Mouse (Mus musculus) forebrain, embryonic 16.5 days (tissue): ENCODE measurements at regions not wholly inside any gene's neighbourhood (a gene's known extent, or its start where the extent isn't known, plus 50 kb on each side); places are given as distances from the start of the nearest gene placed in this dataset.

ENCODE experiments used
- ATAC-seq: fragments of 200-750 bp; cut with Nextera tagmentation; 2 replicates; pipeline ENCODE4 v1.8.0; 2017; ENCODE audit warnings: mild to moderate bottlenecking, moderate library complexity
- H3K27ac ChIP-seq: fragments of 300-500 bp; sonication (generic); 2 replicates; pipeline ENCODE4 v1.5.1; 2014; ENCODE audit warnings: low read length, control low read depth
- H3K27me3 ChIP-seq: fragments of 300-500 bp; sonication (generic); replicated peaks from 2 replicates; pipeline ENCODE4 v1.6.1; 2014; ENCODE audit warnings: low read length; ENCODE audit not compliant: control insufficient read depth, insufficient read depth
- H3K36me3 ChIP-seq: fragments of 300-500 bp; sonication (generic); 2 replicates; pipeline ENCODE4 v1.6.1; 2014; ENCODE audit not compliant: control insufficient read depth, insufficient read depth
- H3K4me1 ChIP-seq: fragments of 300-500 bp; sonication (generic); replicated peaks from 2 replicates; pipeline ENCODE4 v1.6.1; 2014; ENCODE audit warnings: low read length; ENCODE audit not compliant: control insufficient read depth, insufficient read depth
- H3K4me2 ChIP-seq: fragments of 300-500 bp; sonication (generic); 2 replicates; pipeline ENCODE4 v1.6.1; 2014; ENCODE audit warnings: mild to moderate bottlenecking, low read length, control low read depth
- H3K4me3 ChIP-seq: fragments of 300-500 bp; sonication (generic); replicated peaks from 2 replicates; pipeline ENCODE4 v1.5.1; 2014; ENCODE audit warnings: mild to moderate bottlenecking, low read length, control low read depth
- H3K9ac ChIP-seq: fragments of 300-500 bp; sonication (generic); replicated peaks from 2 replicates; pipeline ENCODE4 v1.6.1; 2014; ENCODE audit warnings: low read depth, low read length, control low read depth
- H3K9me3 ChIP-seq: fragments of 300-500 bp; sonication (generic); 2 replicates; pipeline ENCODE4 v1.6.1; 2016; ENCODE audit warnings: low read length; ENCODE audit not compliant: control insufficient read depth
- WGBS: fragments of 180-500 bp; shearing (Covaris S2); extraction: QIAGEN DNeasy Blood & Tissue Kit; methylation state at CpG from one replicate; pipeline ENCODE4 v1.1.7; 2014; 5-methylcytosine and 5-hydroxymethylcytosine counted together

DNA sequence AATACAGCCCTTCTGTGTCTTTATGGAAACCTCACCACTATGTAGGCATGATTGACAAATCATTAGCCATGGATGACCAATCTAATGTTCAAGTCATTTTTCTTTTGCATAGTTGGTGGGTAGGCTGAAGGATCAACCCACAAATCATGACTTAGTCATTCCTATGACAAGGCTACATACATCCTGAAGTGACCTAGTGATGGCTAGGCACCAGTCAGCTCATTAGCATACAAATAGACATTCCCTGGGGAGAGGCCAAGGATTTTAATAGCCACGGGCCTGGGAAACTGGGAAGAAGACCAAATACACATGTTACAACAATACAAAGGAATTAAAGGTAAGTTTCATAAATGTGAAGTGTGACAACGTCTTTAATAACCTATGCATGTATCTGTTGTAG is 231.1 kb upstream of the Arglu1 start:
- ATAC-seq = no peak

DNA sequence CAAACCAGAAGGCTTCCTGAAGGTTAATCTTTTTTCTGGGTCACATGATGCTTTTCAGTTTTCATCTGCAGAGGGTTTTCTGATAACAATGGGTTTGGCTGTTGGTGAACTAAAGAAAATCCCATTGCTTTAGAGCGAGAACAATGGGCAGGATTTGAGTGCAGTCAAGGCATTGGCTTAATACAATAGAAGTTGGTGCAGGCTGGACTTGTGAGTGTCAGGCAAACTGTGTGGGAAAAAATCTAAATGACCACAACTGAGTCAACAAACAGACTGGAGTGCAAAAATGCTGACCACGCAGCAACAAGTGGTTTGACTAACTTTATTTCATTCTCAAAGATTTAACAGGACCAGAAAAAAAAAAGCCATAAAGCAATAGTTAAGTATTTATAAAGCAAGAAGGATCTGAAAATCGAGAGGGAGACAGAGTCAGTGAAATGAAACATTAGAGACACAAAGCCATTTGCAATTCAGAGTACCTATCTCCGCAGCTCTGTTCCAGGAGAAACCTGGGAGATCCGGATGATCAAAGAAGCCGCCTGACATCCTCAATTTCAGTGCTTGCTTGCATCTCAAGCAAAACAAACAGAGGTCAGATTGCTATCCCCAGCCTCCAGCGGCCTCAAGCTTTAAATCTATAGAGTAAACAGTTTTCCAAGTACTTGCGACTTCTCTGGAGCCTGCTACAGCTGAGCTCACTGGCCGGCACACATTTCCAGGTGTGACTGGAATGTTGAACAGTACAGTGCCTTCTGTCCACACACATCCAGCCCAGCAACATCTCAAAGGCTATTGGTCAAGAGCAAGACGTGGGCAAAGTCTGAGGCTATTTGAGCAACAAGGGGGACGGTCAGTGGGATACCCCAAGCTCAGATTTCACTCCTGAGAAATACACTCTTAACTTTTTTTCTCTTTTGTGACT is 229.5 kb upstream of the Arglu1 start:
- H3K4me3 ChIP-seq = no peak overlapping the region
- no peaks in the 10 kb centered on the region for H3K27me3 ChIP-seq
- H3K9me3 ChIP-seq = no peaks in the 10 kb centered on the region
- H3K4me1 ChIP-seq = no peaks in the 10 kb centered on the region
- H3K9ac ChIP-seq = no peak overlapping the region
- no peak overlapping the region for H3K4me2 ChIP-seq
- H3K36me3 ChIP-seq = no peaks in the 10 kb centered on the region
- no peak overlapping the region for H3K27ac ChIP-seq
- WGBS = 13% methylated on average over 11 of the region's 11 CpGs
- ATAC-seq = no peak

More for the DNA sequence above, 231.1 kb upstream of the Arglu1 start:
- no peak overlapping the region for H3K9ac ChIP-seq
- H3K4me3 ChIP-seq = no peak overlapping the region
- H3K4me1 ChIP-seq = no peaks in the 10 kb centered on the region
- H3K4me2 ChIP-seq = no peak overlapping the region
- H3K27me3 ChIP-seq = no peaks in the 10 kb centered on the region
- 11% methylated on average over 2 of the region's 2 CpGs for WGBS
- no peak overlapping the region for H3K27ac ChIP-seq
- no peaks in the 10 kb centered on the region for H3K9me3 ChIP-seq
- no peaks in the 10 kb centered on the region for H3K36me3 ChIP-seq

DNA sequence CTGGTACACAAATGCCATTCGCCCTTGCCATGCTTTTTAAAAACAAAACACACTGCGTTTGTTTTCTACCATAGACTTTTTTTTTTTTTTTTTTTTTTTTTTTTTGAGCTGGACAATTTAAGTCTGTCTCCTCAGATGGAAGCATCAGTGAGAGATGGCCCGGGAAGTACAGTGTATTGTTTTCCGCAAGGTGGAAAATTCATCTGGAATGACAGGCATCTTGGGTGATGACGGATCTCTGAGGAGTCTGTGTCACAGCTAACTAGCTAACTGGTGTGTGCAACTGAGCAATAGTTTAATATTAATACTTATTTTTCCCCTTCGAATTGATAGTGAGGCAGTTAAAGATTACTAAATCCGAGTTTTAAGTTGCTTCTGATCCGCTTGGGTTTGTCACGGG is 228.7 kb upstream of the Arglu1 start:
- Histone ChIP-seq H3K27me3 (no peaks in the 10 kb centered on the region), H3K4me1 (no peaks in the 10 kb centered on the region), H3K9me3 (no peaks in the 10 kb centered on the region), H3K27ac (no peak overlapping the region), H3K9ac (no peak overlapping the region), H3K36me3 (no peaks in the 10 kb centered on the region), H3K4me2 (no peak overlapping the region), H3K4me3 (no peak overlapping the region)
- WGBS = 59% methylated on average over 9 of the region's 9 CpGs
- ATAC-seq = no peak

DNA sequence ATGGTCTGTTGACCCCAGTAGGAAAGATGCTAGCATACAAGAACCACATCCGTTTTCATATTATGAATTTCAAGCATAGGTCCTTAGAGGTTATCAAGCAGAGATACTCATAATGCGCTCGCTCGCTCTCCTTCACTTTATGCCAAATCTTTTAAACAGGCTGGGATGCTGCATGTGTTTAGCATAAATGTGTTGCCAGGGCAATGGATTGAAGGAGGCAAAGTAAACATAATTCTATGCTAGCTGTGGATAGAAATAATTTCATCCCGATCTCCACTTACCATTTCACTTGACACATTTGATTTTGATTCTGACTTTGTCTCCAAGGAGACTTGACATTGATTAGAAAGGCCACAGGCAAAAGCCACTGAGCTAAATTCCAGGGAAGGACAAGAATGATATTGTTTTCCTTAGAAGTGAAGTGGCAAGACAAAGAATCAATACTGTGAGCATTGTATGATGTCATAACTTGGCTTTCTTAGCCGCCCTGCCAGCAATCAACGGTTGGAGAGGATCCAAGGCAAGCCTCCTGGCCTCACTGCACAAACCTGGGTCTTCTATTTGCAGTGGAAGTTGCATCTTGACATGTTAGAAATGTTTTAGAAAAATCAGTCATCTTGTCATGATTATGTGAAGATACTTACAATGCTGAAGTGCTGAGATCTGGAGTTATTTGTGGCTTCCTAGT is 217.3 kb upstream of the Arglu1 start:
- H3K9ac ChIP-seq = no peak overlapping the region

DNA sequence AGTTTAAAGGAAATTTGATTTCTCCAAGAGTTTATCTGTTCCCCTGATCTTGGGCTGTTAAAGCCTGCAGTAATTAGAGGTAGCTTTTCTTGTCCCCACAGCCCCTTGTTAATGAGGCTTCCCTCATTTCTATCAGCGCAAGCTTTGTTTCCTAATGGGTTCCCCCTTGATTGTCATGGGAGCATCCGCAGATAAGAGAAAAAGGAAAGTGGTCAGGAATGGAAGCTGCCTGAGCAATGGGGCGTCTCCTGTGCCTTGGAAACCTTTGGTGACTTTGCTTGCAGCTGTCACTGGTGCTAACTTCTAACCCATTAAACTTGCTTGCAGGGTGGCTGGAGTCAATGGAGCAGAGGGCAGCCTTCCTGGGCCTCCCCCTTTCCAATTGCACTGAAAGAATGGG is 202.7 kb upstream of the Arglu1 start:
- no peaks in the 10 kb centered on the region for H3K9me3 ChIP-seq
- no peaks in the 10 kb centered on the region for H3K36me3 ChIP-seq
- H3K9ac ChIP-seq = no peak overlapping the region
- no peak overlapping the region for H3K4me2 ChIP-seq
- H3K27me3 ChIP-seq = no peaks in the 10 kb centered on the region
- H3K4me3 ChIP-seq = no peak overlapping the region
- no peak for ATAC-seq
- no peaks in the 10 kb centered on the region for H3K4me1 ChIP-seq
- WGBS = 10% methylated on average over 3 of the region's 3 CpGs
- no peak overlapping the region for H3K27ac ChIP-seq

More for the DNA sequence above, 217.3 kb upstream of the Arglu1 start:
- 25% methylated on average over 7 of the region's 7 CpGs for WGBS
- no peaks in the 10 kb centered on the region for H3K27me3 ChIP-seq
- H3K9me3 ChIP-seq = no peaks in the 10 kb centered on the region
- no peaks in the 10 kb centered on the region for H3K36me3 ChIP-seq
- peaks cover 7% of the 10 kb centered on the region for H3K4me1 ChIP-seq
- no peak overlapping the region for H3K4me2 ChIP-seq
- no peak overlapping the region for H3K27ac ChIP-seq
- ATAC-seq = peak; percentile 72
- H3K4me3 ChIP-seq = no peak overlapping the region

DNA sequence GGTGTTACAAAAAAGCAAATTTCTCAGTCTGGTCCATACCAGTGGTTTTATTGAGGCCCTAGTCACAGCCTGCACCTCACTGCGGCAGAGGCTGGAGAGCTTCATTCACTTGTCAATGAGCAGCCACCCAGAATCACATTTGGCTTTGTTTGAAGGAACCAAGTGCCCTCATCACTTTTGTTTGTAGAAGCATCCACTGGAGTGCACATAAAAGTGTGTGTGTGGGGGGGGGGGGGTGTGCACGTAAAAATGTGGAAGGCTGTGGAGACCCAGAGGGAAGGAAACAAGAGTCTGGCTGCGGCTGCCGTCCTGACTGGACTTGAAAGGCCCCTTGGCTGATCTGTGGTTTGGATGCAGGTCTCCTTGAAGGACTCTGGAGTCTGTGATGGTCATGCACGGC is 187.0 kb upstream of the Arglu1 start:
- no peaks in the 10 kb centered on the region for H3K36me3 ChIP-seq
- H3K4me1 ChIP-seq = no peaks in the 10 kb centered on the region
- H3K27ac ChIP-seq = no peak overlapping the region
- 24% methylated on average over 5 of the region's 5 CpGs for WGBS
- no peak overlapping the region for H3K4me3 ChIP-seq
- H3K4me2 ChIP-seq = no peak overlapping the region
- H3K9ac ChIP-seq = no peak overlapping the region
- H3K27me3 ChIP-seq = no peaks in the 10 kb centered on the region
- no peaks in the 10 kb centered on the region for H3K9me3 ChIP-seq
- ATAC-seq = no peak

DNA sequence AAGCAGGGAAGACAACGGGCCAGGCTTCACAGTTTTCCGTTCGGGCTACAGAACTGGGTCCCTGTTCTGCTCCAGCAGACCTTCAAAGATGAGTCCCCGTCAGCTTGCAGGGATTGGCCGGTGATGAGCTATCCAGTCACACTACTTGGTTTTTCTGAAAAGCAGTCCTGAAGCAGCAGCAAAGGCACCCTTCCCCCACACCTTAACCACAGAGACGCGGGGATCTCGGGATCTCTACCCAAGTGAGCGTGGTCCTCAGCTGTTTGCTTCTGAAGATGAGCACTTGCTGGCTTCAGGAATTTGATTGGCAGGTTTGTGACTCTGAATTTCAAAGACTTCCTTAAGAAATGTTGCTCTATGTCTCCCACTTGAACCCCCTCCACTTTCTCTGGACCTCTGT is 186.6 kb upstream of the Arglu1 start:
- ATAC-seq = no peak

DNA sequence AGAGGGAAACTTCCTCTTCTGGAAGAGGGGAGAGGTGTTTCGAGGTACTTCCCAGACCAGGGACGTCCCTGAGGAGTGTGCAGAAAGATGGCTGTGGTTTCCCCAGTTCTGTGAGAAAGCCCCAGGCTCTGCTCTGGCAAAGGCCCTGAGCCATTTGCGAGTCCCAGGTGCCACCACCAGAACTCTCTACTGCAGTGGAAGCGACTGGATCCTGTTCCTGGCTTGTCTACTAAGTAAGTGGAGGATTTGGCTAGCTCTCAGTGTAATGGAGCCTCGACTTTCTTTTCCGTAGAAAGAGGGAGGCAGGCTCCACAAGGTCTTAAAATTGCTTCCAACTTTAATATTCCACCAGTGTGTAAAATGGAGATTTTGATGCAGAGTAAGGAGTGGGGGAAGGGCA is 186.1 kb upstream of the Arglu1 start:
- no peak overlapping the region for H3K4me3 ChIP-seq
- no peaks in the 10 kb centered on the region for H3K36me3 ChIP-seq
- H3K9me3 ChIP-seq = no peaks in the 10 kb centered on the region
- peak; percentile 36; the same call in 1 of the 2 replicates for ATAC-seq
- no peak overlapping the region for H3K9ac ChIP-seq
- no peaks in the 10 kb centered on the region for H3K4me1 ChIP-seq
- WGBS = 72% methylated on average over 6 of the region's 6 CpGs
- no peak overlapping the region for H3K4me2 ChIP-seq
- no peaks in the 10 kb centered on the region; the same call in 1 of the 2 replicates for H3K27me3 ChIP-seq
- H3K27ac ChIP-seq = no peak overlapping the region

More for the DNA sequence above, 186.6 kb upstream of the Arglu1 start:
- Histone ChIP-seq H3K9me3 (no peaks in the 10 kb centered on the region), H3K9ac (no peak overlapping the region), H3K4me2 (no peak overlapping the region), H3K27ac (no peak overlapping the region), H3K4me1 (no peaks in the 10 kb centered on the region), H3K4me3 (no peak overlapping the region), H3K36me3 (no peaks in the 10 kb centered on the region), H3K27me3 (no peaks in the 10 kb centered on the region; the same call in 1 of the 2 replicates)
- WGBS = 29% methylated on average over 9 of the region's 9 CpGs

DNA sequence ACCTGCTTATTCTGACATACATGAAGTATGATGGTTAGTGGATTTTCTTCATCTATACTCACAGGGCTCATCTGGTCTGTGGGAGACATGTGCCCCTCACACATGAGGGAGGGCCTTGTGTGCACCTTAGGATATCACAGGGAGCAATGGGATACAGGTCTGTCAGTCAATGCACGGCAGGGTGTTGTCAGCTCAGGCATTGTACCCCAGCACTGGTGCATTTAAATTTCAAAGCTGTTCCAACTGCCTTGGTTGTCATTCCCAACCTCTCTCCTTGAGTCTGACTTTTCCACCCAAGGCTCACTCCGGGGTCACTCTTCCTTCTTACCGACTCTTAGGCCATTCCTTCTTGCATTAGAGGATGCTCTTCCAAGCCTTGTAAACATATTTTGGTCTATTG is 181.6 kb upstream of the Arglu1 start:
- Histone ChIP-seq H3K9me3 (no peaks in the 10 kb centered on the region), H3K4me2 (no peak overlapping the region), H3K36me3 (no peaks in the 10 kb centered on the region), H3K27ac (no peak overlapping the region), H3K4me1 (peaks cover 5% of the 10 kb centered on the region), H3K9ac (no peak overlapping the region), H3K4me3 (no peak overlapping the region), H3K27me3 (no peaks in the 10 kb centered on the region; the same call in 1 of the 2 replicates)
- 28% methylated on average over 3 of the region's 3 CpGs for WGBS
- no peak for ATAC-seq
